In the genomic region with DNA sequence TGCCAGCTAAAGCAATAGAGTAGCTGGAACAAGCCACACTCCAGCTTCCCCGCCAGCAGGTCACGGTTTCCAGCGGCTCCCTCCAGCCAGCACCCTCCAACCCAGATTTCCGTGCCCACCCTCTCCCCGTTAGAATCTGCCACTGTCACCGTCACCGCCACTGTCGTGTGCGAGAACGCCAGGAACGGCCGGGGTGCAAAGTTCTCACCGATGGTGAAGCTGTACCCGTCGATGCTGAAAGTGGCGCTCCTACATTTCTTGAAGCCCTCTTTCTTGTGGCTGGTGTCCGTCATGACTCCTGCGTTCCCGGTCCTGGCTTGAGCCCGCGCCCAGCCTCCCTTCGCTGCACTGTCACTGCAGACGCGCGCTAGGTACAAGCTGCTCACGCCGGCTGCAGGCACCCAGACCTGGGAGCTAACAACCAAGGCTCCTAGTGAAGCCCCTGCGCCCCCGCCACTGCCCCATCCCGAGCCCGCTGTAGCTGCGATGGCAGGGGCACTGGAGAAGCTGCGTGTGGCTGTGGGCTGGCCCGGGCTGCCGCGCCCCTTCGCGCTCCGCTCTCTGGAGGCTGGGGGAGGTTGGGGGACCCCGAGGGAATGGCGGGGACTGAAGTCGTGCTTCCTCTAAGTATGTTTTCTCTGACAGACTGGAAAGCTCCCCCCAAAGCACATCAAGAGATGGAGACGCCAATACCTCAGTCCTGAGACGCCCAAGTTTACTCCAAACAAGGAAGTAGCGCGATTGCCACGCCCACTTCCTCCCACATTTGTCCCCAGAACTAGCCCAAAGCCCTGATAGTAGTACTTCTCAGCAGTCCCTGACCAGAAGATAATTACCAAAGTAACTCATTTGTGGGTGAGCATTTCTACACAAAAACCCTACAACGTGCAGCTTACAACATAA, we compare ENCODE assay signal across 8 mouse cellular contexts. TPM values are rescaled to one million over a fixed set of nuclear protein-coding genes. Genes with fewer than 3 reads are reported as not detected.
A peak's percentile ranks its signal among the peaks of the same experiment; 100 is the strongest.
DNase-seq lines count a peak whose midpoint lies in the region; ATAC-seq and TF ChIP-seq lines count a peak whose summit lies in the region.

A gene (minus strand): TSS at position 634 of the 903 bp plus-strand sequence.

- TF ChIP-seq CTCF in thymus, adult 2 months (IDR thresholded peaks at IDR 0.05; ENCODE audit: borderline replicate concordance, control insufficient read depth, extremely low read depth, insufficient read depth, low read length, poor library complexity): no peak

- H3K9me3 ChIP-seq in forebrain, embryonic 16.5 days (ENCODE audit: control insufficient read depth, low read length): no peaks in the 10 kb centered on the region
- H3K9me3 ChIP-seq in hindbrain, embryonic 16.5 days (ENCODE audit: control insufficient read depth, low read length): no peaks in the 10 kb centered on the region
- no peaks in the 10 kb centered on the region for H3K9me3 ChIP-seq in midbrain, embryonic 15.5 days

- no peak within 1 kb of the TSS for H3K27ac ChIP-seq in forebrain, embryonic 16.5 days (ENCODE audit: low read length)
- H3K27ac ChIP-seq in hindbrain, embryonic 16.5 days (ENCODE audit: low read depth, low read length): peak within 1 kb of the TSS; percentile 62
- peak within 1 kb of the TSS; percentile 42; the same call in 1 of the 2 replicates for H3K27ac ChIP-seq in midbrain, embryonic 15.5 days
- no peak within 1 kb of the TSS for H3K27ac ChIP-seq in thymus, adult 2 months (ENCODE audit: control insufficient read depth, insufficient read depth, low read length)

- peak; percentile 85 for ATAC-seq in forebrain, embryonic 16.5 days
- peak; percentile 90 for ATAC-seq in hindbrain, embryonic 16.5 days
- ATAC-seq in midbrain, embryonic 15.5 days (replicated peaks): peak; percentile 93

- peak within 1 kb of the TSS; percentile 91 for H3K4me2 ChIP-seq in forebrain, embryonic 16.5 days (ENCODE audit: low read length)
- peak within 1 kb of the TSS; percentile 94 for H3K4me2 ChIP-seq in hindbrain, embryonic 16.5 days (ENCODE audit: low read length)
- peak within 1 kb of the TSS; percentile 97 for H3K4me2 ChIP-seq in midbrain, embryonic 15.5 days

- peaks cover 7% of the 10 kb centered on the region; the same call in 1 of the 2 replicates for H3K4me1 ChIP-seq in forebrain, embryonic 16.5 days (replicated peaks; ENCODE audit: control insufficient read depth, insufficient read depth, low read length)
- H3K4me1 ChIP-seq in hindbrain, embryonic 16.5 days (ENCODE audit: control insufficient read depth, insufficient read depth, low read depth, low read length): no peaks in the 10 kb centered on the region; the same call in 1 of the 2 replicates
- no peaks in the 10 kb centered on the region for H3K4me1 ChIP-seq in midbrain, embryonic 15.5 days
- no peaks in the 10 kb centered on the region for H3K4me1 ChIP-seq in thymus, adult 2 months (replicated peaks; ENCODE audit: control insufficient read depth, insufficient read depth, low read length)

- DNase-seq in layer of hippocampus, adult 11-12 months (ENCODE audit: low spot score): peak; percentile 8
- no peak for DNase-seq in layer of hippocampus, adult 8-10 months (ENCODE audit: low spot score in 2 of 2)
- DNase-seq in c-Kit-positive CD71-positive TER-119-negative erythroid progenitor cells, embryonic 14.5 days (ENCODE audit: low read depth): peak; percentile 25
- peak; percentile 60 for DNase-seq in liver
- peak; percentile 39 for DNase-seq in thymus, adult 2 months

- peak within 1 kb of the TSS; percentile 76 for H3K4me3 ChIP-seq in forebrain, embryonic 16.5 days (replicated peaks; ENCODE audit: low read length)
- peak within 1 kb of the TSS; percentile 74 for H3K4me3 ChIP-seq in hindbrain, embryonic 16.5 days (ENCODE audit: low read length)
- peak within 1 kb of the TSS; percentile 73 for H3K4me3 ChIP-seq in midbrain, embryonic 15.5 days
- H3K4me3 ChIP-seq in thymus, adult 2 months (ENCODE audit: control insufficient read depth, insufficient read depth, low read length): peak within 1 kb of the TSS; percentile 57

- WGBS in forebrain, embryonic 16.5 days: under 1% methylated on average over 47 of the region's 48 CpGs
- WGBS in hindbrain, embryonic 16.5 days: under 1% methylated on average over 48 of the region's 48 CpGs
- 1% methylated on average over 48 of the region's 48 CpGs for WGBS in midbrain, embryonic 15.5 days
- 2% methylated on average over 48 of the region's 48 CpGs for WGBS in thymus, adult 2 months

- no peak for TF ChIP-seq POLR2A in thymus, adult 2 months (IDR thresholded peaks at IDR 0.05; ENCODE audit: control insufficient read depth, extremely low read depth, insufficient read depth, low read length, poor library complexity)

- peak within 1 kb of the TSS; percentile 68 for H3K9ac ChIP-seq in forebrain, embryonic 16.5 days (replicated peaks; ENCODE audit: low read depth, low read length)
- H3K9ac ChIP-seq in hindbrain, embryonic 16.5 days (ENCODE audit: low read depth, low read length): peak within 1 kb of the TSS; percentile 76
- H3K9ac ChIP-seq in midbrain, embryonic 15.5 days: peak within 1 kb of the TSS; percentile 63

- H3K36me3 ChIP-seq in forebrain, embryonic 16.5 days (ENCODE audit: control insufficient read depth, insufficient read depth): no peaks in the 10 kb centered on the region
- H3K36me3 ChIP-seq in hindbrain, embryonic 16.5 days (ENCODE audit: control insufficient read depth, insufficient read depth, low read length): no peaks in the 10 kb centered on the region
- H3K36me3 ChIP-seq in midbrain, embryonic 15.5 days (replicated peaks): no peaks in the 10 kb centered on the region
- no peaks in the 10 kb centered on the region for H3K36me3 ChIP-seq in thymus, adult 2 months (ENCODE audit: control insufficient read depth, insufficient read depth, low read length)

- H3K27me3 ChIP-seq in forebrain, embryonic 16.5 days (replicated peaks; ENCODE audit: control insufficient read depth, insufficient read depth, low read length): no peaks in the 10 kb centered on the region
- H3K27me3 ChIP-seq in hindbrain, embryonic 16.5 days (replicated peaks; ENCODE audit: control insufficient read depth, insufficient read depth, low read length): no peaks in the 10 kb centered on the region
- no peaks in the 10 kb centered on the region for H3K27me3 ChIP-seq in midbrain, embryonic 15.5 days (replicated peaks)
- H3K27me3 ChIP-seq in thymus, adult 2 months (ENCODE audit: control insufficient read depth, insufficient read depth, low read length): no peaks in the 10 kb centered on the region

RNA-seq across cellular contexts. Expression of the gene that starts here (rescaled TPM):
- 1 to 10 TPM; 5.0 to 7.2 (median 5.5) TPM for total RNA-seq in layer of hippocampus, adult 8-10 months (2022)
- polyA plus RNA-seq in forebrain, embryonic 16.5 days (2015; fragmentation: Nextera tagmentation; extraction: Ambion mirVana): 7.8 and 8.0 TPM in 2 replicates
- polyA plus RNA-seq in hindbrain, embryonic 16.5 days (2015; fragmentation: Nextera tagmentation; extraction: Ambion mirVana): 20.2 and 23.2 TPM in 2 replicates
- polyA plus RNA-seq in midbrain, embryonic 15.5 days (2015; fragmentation: Nextera tagmentation; extraction: Ambion mirVana): 8.7 and 9.9 TPM in 2 replicates
- polyA plus RNA-seq in thymus, adult 2 months (2012; rRNA removed): 0.52 and 1.8 TPM in 2 replicates

Comparison
In these comparisons a context has a peak if more than half of its experiments do, and no peak if none do; other contexts are left out.
1. DNase-seq: peak in layer of hippocampus, adult 11-12 months (single experiment), c-Kit-positive CD71-positive TER-119-negative erythroid progenitor cells, embryonic 14.5 days (single experiment), liver (single experiment) and thymus, adult 2 months (single experiment); none in layer of hippocampus, adult 8-10 months (0 of 2).
2. H3K27ac ChIP-seq: peak in hindbrain, embryonic 16.5 days (single experiment) and midbrain, embryonic 15.5 days (single experiment); none in forebrain, embryonic 16.5 days (single experiment) and thymus, adult 2 months (single experiment).
3. Peak in every context shown above with its lines, with median percentiles within 50 percentile points of each other: ATAC-seq, H3K4me2 ChIP-seq, H3K4me3 ChIP-seq and H3K9ac ChIP-seq.